Mouse (Mus musculus) embryonic facial prominence, embryonic 15.5 days (tissue): ENCODE measurements around the gene Alox12b. TPM values are rescaled to one million over a fixed set of nuclear protein-coding genes. Genes with fewer than 3 reads are reported as not detected.

ENCODE experiments used
- ATAC-seq: fragments of 200-750 bp; cut with Nextera tagmentation; 2 replicates; pipeline ENCODE4 v1.8.0; 2017; ENCODE audit warnings: low read depth, moderate TSS enrichment; ENCODE audit not compliant: insufficient number of reproducible peaks, low FRiP score, low TSS enrichment
- H3K27ac ChIP-seq: fragments of 300-500 bp; sonication (generic); replicated peaks from 2 replicates; pipeline ENCODE4 v1.5.1; 2015; ENCODE audit warnings: mild to moderate bottlenecking, inconsistent platforms
- H3K27me3 ChIP-seq: fragments of 300-500 bp; sonication (generic); 2 replicates; pipeline ENCODE4 v1.6.1; 2015; ENCODE audit warnings: inconsistent platforms
- H3K36me3 ChIP-seq: fragments of 300-500 bp; sonication (generic); 2 replicates; pipeline ENCODE4 v1.6.1; 2015; ENCODE audit warnings: mild to moderate bottlenecking, inconsistent platforms
- H3K4me1 ChIP-seq: fragments of 300-500 bp; sonication (generic); 2 replicates; pipeline ENCODE4 v1.6.1; 2015; ENCODE audit warnings: inconsistent platforms
- H3K4me2 ChIP-seq: fragments of 300-500 bp; sonication (generic); replicated peaks from 2 replicates; pipeline ENCODE4 v1.6.1; 2015; ENCODE audit warnings: mild to moderate bottlenecking, inconsistent platforms
- H3K4me3 ChIP-seq: fragments of 300-500 bp; sonication (generic); replicated peaks from 2 replicates; pipeline ENCODE4 v1.5.1; 2015; ENCODE audit warnings: mild to moderate bottlenecking, inconsistent platforms
- H3K9ac ChIP-seq: fragments of 300-500 bp; sonication (generic); 2 replicates; pipeline ENCODE4 v1.6.1; 2015; ENCODE audit warnings: inconsistent platforms
- H3K9me3 ChIP-seq: fragments of 300-500 bp; sonication (generic); replicated peaks from 2 replicates; pipeline ENCODE4 v1.6.1; 2016; ENCODE audit warnings: inconsistent platforms
- WGBS: fragments of 180-500 bp; shearing (Covaris S2); methylation state at CpG from one replicate; pipeline ENCODE4 v1.1.7; 2015; 5-methylcytosine and 5-hydroxymethylcytosine counted together
- polyA plus RNA-seq: library from polyadenylated mRNA; unstranded; fragments of >200 nt; fragmentation: Nextera tagmentation; extraction: Ambion mirVana; gene quantifications from 2 replicates; pipeline ENCODE4 v1.2.1, GENCODE M21; 2015

Gene Alox12b
- polyA plus RNA-seq, 1 experiment from 2014 or later = 30.5 TPM

DNA sequence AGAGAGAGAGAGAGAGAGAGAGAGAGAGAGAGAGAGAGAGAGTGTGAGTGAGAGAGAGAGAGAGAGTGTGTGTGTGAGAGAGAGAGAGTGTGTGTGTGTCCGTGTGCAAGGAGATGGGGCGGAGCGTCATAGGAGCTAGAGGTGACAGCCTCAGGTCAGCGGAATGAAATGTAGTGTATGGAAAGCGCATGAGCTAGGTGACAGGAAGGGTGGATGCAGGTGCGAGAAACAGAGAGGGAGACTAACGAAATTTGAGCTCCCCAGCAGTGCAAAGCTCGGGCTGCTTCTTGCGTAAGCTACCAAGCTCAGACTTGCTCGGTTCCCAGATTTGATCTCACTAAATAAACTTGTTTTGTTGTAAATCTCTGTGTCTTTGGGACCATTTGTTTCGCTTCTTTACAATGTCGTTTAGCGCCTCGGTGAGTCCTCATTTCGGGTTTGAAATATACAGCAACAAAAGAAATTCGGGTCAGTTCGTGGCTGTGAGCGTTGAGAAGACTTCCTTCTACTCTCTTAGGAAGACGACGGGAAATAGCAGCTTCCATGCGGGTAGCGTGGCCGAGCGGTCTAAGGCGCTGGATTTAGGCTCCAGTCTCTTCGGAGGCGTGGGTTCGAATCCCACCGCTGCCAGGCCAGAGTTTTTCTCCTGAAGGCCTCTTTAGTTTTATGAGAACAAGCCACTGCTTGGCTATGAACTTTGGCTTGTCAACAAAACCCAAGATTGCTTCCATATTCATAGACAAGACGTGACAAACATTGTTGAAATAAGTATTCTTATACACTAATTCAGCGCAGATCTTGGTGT lies 32.9 kb upstream of the Alox12b start:
- peak overlapping the region; percentile 96 for H3K4me2 ChIP-seq
- under 1% methylated on average over 31 of the region's 31 CpGs for WGBS
- H3K9ac ChIP-seq = peak overlapping the region; percentile 39
- peaks cover 42% of the 10 kb centered on the region for H3K4me1 ChIP-seq
- peak overlapping the region; percentile 81 for H3K4me3 ChIP-seq
- H3K36me3 ChIP-seq = no peaks in the 10 kb centered on the region
- peak overlapping the region; percentile 92 for H3K27ac ChIP-seq
- peak; percentile 75 for ATAC-seq
- no peaks in the 10 kb centered on the region; the same call in 1 of the 2 replicates for H3K27me3 ChIP-seq
- no peaks in the 10 kb centered on the region for H3K9me3 ChIP-seq

- Histone ChIP-seq H3K4me1 (peaks cover 36% of the 10 kb centered on the region), H3K27ac (peak overlapping the region; percentile 92; the same call in 1 of the 2 replicates), H3K9ac (no peak overlapping the region), H3K4me3 (peak overlapping the region; percentile 81), H3K9me3 (no peaks in the 10 kb centered on the region), H3K36me3 (no peaks in the 10 kb centered on the region), H3K27me3 (no peaks in the 10 kb centered on the region; the same call in 1 of the 2 replicates), H3K4me2 (peak overlapping the region; percentile 96)
- ATAC-seq = peak; percentile 41; the same call in 1 of the 2 replicates
- WGBS = 0% methylated on average over 3 of the region's 3 CpGs
These were observed 32.3 kb upstream of the Alox12b start for GRCm38 (mm10) chr11:69124498-69124847.

DNA sequence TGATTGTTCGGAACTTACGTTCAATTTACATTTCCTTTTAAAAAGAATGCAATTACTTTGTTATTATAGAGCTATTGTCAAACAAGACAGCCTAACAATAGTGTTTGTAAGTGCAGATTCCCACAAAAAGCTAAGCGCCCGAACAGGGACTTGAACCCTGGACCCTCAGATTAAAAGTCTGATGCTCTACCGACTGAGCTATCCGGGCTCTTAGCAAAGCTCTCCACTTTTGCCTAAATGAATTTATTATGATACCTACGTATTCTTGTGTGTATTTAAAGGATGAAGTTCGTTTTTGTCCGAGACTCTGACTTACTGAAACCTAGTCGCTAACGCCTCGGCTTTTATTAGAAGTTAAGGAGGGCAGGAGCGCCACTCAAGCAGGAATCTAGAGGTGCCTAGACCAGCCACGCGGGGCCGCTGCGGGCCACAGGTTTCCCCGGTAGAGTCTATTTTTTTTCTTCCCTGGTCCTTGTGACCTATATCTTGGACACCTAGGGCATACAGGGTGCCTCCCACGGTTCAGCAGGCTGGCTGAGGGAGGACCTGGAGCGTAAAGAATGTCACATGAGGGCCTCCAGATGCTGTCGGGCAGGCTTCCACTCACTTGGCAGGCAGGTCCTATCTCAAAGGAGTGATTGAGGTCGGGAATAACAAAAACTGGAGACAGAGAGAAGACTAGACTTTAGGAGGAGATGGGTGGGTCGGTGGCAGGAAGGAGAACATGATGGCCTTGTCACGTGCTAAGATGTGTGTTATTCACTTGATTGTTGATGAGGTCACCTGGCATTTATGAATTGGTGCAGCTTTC lies 31.5 kb upstream of the Alox12b start:
- Histone ChIP-seq H3K36me3 (no peaks in the 10 kb centered on the region), H3K4me1 (peaks cover 28% of the 10 kb centered on the region), H3K27ac (peak overlapping the region; percentile 77), H3K27me3 (no peaks in the 10 kb centered on the region; the same call in 1 of the 2 replicates), H3K4me2 (peak overlapping the region; percentile 75), H3K4me3 (peak overlapping the region; percentile 52), H3K9me3 (no peaks in the 10 kb centered on the region), H3K9ac (peak overlapping the region; percentile 29)
- under 1% methylated on average over 24 of the region's 24 CpGs for WGBS
- peak; percentile 21; the same call in 1 of the 2 replicates for ATAC-seq

GRCm38 (mm10) chr11:69125852-69125918 lies 31.1 kb upstream of the Alox12b start, which contains the start of gene Aloxe3:
TSS of gene Aloxe3 (plus strand) at chr11:69125896.
- 2% methylated on average over 3 of the region's 3 CpGs for WGBS

DNA sequence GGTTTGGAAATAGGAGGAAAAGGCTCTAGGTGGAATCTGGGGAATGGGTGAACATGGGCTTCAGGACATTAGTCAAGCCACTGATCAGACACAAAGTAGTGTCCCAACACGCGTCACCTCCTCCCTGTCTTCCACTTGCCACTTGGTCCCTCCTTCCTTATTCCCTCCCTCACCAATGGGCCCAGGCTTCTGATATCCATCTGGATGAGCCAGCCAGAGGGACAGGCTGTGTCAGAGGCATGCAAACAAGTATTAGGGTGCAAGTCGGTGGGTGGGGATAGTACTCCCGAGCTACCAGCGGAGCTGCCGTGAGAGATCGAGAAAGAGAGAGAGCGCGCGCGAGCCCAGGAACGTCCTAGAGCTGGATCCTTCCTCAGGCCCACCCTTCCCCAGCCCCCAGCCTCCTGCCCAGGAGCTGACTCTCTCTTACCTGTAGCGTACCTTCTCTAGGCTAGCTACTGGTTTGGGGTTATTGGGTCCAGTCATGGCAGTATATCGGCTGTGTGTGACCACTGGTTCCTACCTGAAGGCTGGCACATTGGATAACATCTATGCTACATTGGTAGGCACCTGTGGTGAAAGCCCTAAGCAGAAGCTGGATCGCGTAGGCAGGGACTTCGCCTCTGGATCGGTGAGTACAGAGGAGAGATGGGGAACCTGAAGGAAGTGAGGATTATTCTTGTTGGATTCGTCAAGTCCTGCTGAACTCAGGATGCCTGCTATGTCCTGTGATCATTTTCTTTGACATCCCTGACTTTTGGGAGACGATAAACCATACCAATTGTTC lies 30.7 kb upstream of the Alox12b start:
- WGBS = 8% methylated on average over 20 of the region's 20 CpGs
- peak overlapping the region; percentile 77 for H3K27ac ChIP-seq
- no peak for ATAC-seq
- peak overlapping the region; percentile 75 for H3K4me2 ChIP-seq
- H3K4me1 ChIP-seq = peaks cover 20% of the 10 kb centered on the region
- H3K9ac ChIP-seq = peak overlapping the region; percentile 29
- H3K9me3 ChIP-seq = no peaks in the 10 kb centered on the region
- peak overlapping the region; percentile 52 for H3K4me3 ChIP-seq
- no peaks in the 10 kb centered on the region for H3K36me3 ChIP-seq
- H3K27me3 ChIP-seq = no peaks in the 10 kb centered on the region

More at GRCm38 (mm10) chr11:69125852-69125918, 31.1 kb upstream of the Alox12b start, which contains the start of gene Aloxe3:
- peak within 1 kb of the TSS; percentile 77 for H3K27ac ChIP-seq
- no peak for ATAC-seq
- H3K9me3 ChIP-seq = no peaks in the 10 kb centered on the region
- H3K36me3 ChIP-seq = no peaks in the 10 kb centered on the region
- peak within 1 kb of the TSS; percentile 75 for H3K4me2 ChIP-seq
- H3K27me3 ChIP-seq = no peaks in the 10 kb centered on the region
- H3K9ac ChIP-seq = peak within 1 kb of the TSS; percentile 29
- peak within 1 kb of the TSS; percentile 52 for H3K4me3 ChIP-seq
- H3K4me1 ChIP-seq = peaks cover 24% of the 10 kb centered on the region

- 53% methylated on average over 2 of the region's 2 CpGs for WGBS
- ATAC-seq = no peak
- H3K36me3 ChIP-seq = no peaks in the 10 kb centered on the region
- peaks cover 14% of the 10 kb centered on the region for H3K4me1 ChIP-seq
- peak overlapping the region; percentile 52 for H3K4me3 ChIP-seq
- peak overlapping the region; percentile 75 for H3K4me2 ChIP-seq
- no peaks in the 10 kb centered on the region for H3K9me3 ChIP-seq
- no peaks in the 10 kb centered on the region for H3K27me3 ChIP-seq
- no peak overlapping the region for H3K27ac ChIP-seq
- H3K9ac ChIP-seq = no peak overlapping the region
These were observed 30.1 kb upstream of the Alox12b start for GRCm38 (mm10) chr11:69126706-69127095.

GRCm38 (mm10) chr11:69128426-69129122 lies 28.2 kb upstream of the Alox12b start:
- Histone ChIP-seq H3K4me1 (peaks cover 15% of the 10 kb centered on the region), H3K36me3 (no peaks in the 10 kb centered on the region), H3K4me2 (no peak overlapping the region), H3K4me3 (no peak overlapping the region), H3K27me3 (no peaks in the 10 kb centered on the region), H3K9ac (no peak overlapping the region), H3K27ac (no peak overlapping the region), H3K9me3 (no peaks in the 10 kb centered on the region)
- no peak for ATAC-seq
- 64% methylated on average over 8 of the region's 8 CpGs for WGBS

DNA sequence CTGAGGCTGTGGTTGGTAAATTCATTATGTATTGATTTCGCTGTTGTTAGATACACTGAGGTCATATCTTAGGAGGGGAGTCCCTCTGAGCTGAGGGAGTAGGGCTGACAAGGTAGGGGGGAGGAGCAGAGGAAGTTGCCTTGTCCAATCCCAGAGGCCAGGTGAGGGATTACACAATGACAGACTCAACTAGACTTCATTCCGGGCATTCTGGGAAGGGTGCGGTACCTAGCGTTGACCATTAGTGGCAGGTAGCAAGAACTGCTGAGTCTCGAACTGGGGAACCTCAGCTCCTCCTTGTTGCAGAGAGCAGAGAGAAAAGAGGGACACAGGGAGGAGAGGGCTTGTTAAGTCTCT lies 23.2 kb upstream of the Alox12b start:
- WGBS = 19% methylated on average over 5 of the region's 5 CpGs
- no peaks in the 10 kb centered on the region for H3K36me3 ChIP-seq
- no peak for ATAC-seq
- H3K4me3 ChIP-seq = peak overlapping the region; percentile 47
- H3K4me1 ChIP-seq = peaks cover 12% of the 10 kb centered on the region
- H3K4me2 ChIP-seq = peak overlapping the region; percentile 81
- H3K9me3 ChIP-seq = no peaks in the 10 kb centered on the region
- H3K27ac ChIP-seq = peak overlapping the region; percentile 63; the same call in 1 of the 2 replicates
- no peaks in the 10 kb centered on the region for H3K27me3 ChIP-seq
- H3K9ac ChIP-seq = no peak overlapping the region

GRCm38 (mm10) chr11:69133923-69134621 lies 22.7 kb upstream of the Alox12b start:
- Histone ChIP-seq H3K4me1 (peaks cover 12% of the 10 kb centered on the region), H3K4me2 (peak overlapping the region; percentile 81), H3K4me3 (peak overlapping the region; percentile 47), H3K27me3 (no peaks in the 10 kb centered on the region), H3K36me3 (no peaks in the 10 kb centered on the region), H3K27ac (peak overlapping the region; percentile 63), H3K9me3 (no peaks in the 10 kb centered on the region), H3K9ac (peak overlapping the region; percentile 26; the same call in 1 of the 2 replicates)
- peak; percentile 74 for ATAC-seq
- WGBS = 3% methylated on average over 34 of the region's 34 CpGs

DNA sequence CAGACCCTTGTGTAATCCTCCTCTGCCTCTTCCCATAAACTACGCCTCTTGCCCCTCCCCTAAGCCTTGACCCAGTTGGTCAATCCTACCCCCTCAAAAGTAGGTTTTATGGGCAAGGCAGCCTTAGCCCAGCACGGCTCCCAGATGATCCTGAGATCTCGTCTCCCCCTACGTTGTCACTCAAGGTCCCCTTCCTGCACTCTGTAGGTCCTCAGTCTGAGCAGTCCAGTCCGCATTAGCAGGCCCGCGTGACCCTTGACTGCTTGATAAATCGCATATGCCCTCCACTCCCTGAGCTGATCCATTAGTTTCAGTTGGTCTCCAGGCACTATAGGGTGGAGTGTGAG lies 22.2 kb upstream of the Alox12b start:
- Histone ChIP-seq H3K9me3 (no peaks in the 10 kb centered on the region), H3K4me2 (peak overlapping the region; percentile 81), H3K9ac (no peak overlapping the region), H3K4me3 (peak overlapping the region; percentile 47), H3K4me1 (peaks cover 12% of the 10 kb centered on the region), H3K27ac (peak overlapping the region; percentile 63), H3K27me3 (no peaks in the 10 kb centered on the region), H3K36me3 (no peaks in the 10 kb centered on the region)
- ATAC-seq = no peak
- 19% methylated on average over 8 of the region's 8 CpGs for WGBS
